Mouse (Mus musculus) heart, embryonic 10.5 days (tissue): ENCODE measurements around the gene 2410137M14Rik. TPM values are rescaled to one million over a fixed set of nuclear protein-coding genes. Genes with fewer than 3 reads are reported as not detected.

Source experiments
- DNase-seq: peaks from one replicate; pipeline ENCODE4 v3.0.0-alpha.2; 2017; ENCODE audit warnings: low spot score
- H3K27ac ChIP-seq: fragments of 300-500 bp; sonication (generic); 2 replicates; pipeline ENCODE4 v1.5.1; 2016; ENCODE audit warnings: mild to moderate bottlenecking
- H3K27me3 ChIP-seq: fragments of 300-500 bp; sonication (generic); 2 replicates; pipeline ENCODE4 v1.6.1; 2016; ENCODE audit warnings: mild to moderate bottlenecking; ENCODE audit not compliant: poor library complexity, insufficient read depth, severe bottlenecking
- H3K36me3 ChIP-seq: fragments of 300-500 bp; sonication (generic); 2 replicates; pipeline ENCODE4 v1.6.1; 2016; ENCODE audit warnings: mild to moderate bottlenecking, moderate library complexity
- H3K4me1 ChIP-seq: fragments of 300-500 bp; sonication (generic); 2 replicates; pipeline ENCODE4 v1.6.1; 2016; ENCODE audit warnings: mild to moderate bottlenecking
- H3K4me3 ChIP-seq: fragments of 300-500 bp; sonication (generic); 2 replicates; pipeline ENCODE4 v1.5.1; 2016; ENCODE audit warnings: mild to moderate bottlenecking, moderate library complexity
- H3K9me3 ChIP-seq: fragments of 300-500 bp; sonication (generic); 2 replicates; pipeline ENCODE4 v1.6.1; 2016; ENCODE audit warnings: mild to moderate bottlenecking, moderate library complexity
- WGBS: fragments of 180-500 bp; shearing (Covaris S2); methylation state at CpG from one replicate; pipeline ENCODE4 v1.1.7; 2016; 5-methylcytosine and 5-hydroxymethylcytosine counted together
- polyA plus RNA-seq: library from polyadenylated mRNA; unstranded; fragments of >200 nt; fragmentation: Nextera tagmentation; extraction: Ambion mirVana; gene quantifications from 2 replicates; pipeline ENCODE4 v1.2.1, GENCODE M21; 2016

The 2410137M14Rik gene
- polyA plus RNA-seq, 1 experiment from 2014 or later = 0.19 TPM

- H3K9me3 ChIP-seq = no peaks in the 10 kb centered on the region
- no peak overlapping the region for H3K4me3 ChIP-seq
- DNase-seq = no peak
- H3K4me1 ChIP-seq = peaks cover 13% of the 10 kb centered on the region; the same call in 1 of the 2 replicates
- H3K27ac ChIP-seq = no peak overlapping the region
- 0 out of 2 replicates have a peak, but pooled peaks cover 7% of the 10 kb centered on the region for H3K27me3 ChIP-seq
- H3K36me3 ChIP-seq = peaks cover 31% of the 10 kb centered on the region
- 85% methylated on average over 2 of the region's 2 CpGs for WGBS
These were observed 28.4 kb downstream of the 2410137M14Rik start for GRCm38 (mm10) chr17:36952631-36953030.

DNA sequence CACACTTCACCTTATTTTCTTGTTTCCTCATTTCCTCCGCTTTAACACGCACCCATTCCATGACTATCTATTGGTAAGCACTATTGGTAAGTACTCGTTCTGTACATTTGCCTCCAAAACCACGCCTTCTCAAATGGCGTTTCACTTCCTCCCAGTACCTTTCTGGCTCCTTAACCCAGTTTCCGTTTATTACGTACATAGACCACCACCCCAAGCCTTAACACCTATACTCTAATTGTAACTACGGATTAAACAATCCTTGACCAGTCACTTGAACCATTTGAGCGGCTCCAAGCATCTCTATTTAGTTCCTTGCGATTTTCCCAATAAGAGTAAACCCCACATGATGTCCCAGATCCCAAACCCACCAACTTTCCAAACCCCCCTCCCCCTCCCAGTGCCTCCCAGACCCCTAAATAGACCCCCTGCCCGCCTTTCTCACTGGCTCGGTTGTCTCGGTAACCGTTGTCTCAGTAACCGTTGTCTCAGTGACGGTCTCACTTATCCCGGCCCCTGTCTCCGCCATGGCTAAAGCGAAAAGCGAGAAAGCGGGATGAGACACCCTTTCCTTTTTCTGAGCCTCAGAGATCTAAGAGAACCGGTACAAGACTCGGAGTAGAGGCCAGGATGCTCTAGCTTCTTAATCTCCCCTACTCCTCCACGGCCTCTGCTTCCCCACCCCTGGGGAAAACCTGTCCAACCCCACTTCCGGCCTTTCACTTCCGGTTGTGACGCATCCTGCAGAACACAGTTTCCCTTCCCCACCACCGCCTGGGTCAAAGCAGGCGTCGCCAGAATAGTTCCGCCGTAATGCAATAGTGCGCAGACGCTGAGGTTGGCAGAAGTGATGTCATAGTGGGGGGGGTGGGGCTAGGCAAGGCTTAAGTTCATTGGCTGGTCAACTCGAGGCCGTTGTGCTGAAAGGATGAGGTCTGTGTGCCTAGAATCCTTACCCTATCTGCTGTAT lies 29.8 kb downstream of the 2410137M14Rik start, which contains the start of gene Ppp1r11:
TSS of gene Ppp1r11 (minus strand) at position 761 of the 967 bp plus-strand sequence.
- Histone ChIP-seq H3K36me3 (peaks cover 24% of the 10 kb centered on the region), H3K27me3 (peaks cover 19% of the 10 kb centered on the region), H3K27ac (peak within 1 kb of the TSS; percentile 89), H3K4me1 (peaks cover 19% of the 10 kb centered on the region), H3K9me3 (no peaks in the 10 kb centered on the region), H3K4me3 (peak within 1 kb of the TSS; percentile 82)
- 3% methylated on average over 36 of the region's 36 CpGs for WGBS
- DNase-seq = peak; percentile 99

DNA sequence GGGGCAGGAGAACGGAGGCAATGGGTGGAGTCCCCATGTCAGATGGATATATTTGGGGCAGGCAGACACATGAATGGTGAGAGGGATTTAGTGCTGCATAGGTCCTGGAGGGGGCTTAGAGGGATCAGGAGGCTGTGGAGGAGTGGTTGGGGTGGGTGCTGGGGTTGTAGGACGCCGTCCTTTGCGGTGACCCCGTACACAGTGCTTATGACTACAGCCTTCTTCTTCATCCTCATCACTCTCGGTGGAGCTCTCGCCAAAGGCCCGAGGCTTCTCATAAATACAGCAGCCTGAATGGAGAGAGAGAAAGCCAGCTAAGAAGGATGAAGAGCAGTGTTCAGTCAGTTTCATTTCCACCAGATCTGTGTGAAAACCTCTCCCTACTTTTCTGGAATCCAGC lies 31.8 kb downstream of the 2410137M14Rik start:
- DNase-seq = peak; percentile 63
- no peaks in the 10 kb centered on the region for H3K9me3 ChIP-seq
- H3K4me3 ChIP-seq = no peak overlapping the region
- peaks cover 17% of the 10 kb centered on the region for H3K36me3 ChIP-seq
- WGBS = 85% methylated on average over 8 of the region's 8 CpGs
- H3K4me1 ChIP-seq = peaks cover 19% of the 10 kb centered on the region
- no peak overlapping the region for H3K27ac ChIP-seq
- H3K27me3 ChIP-seq = peaks cover 39% of the 10 kb centered on the region

- DNase-seq = peak; percentile 30
- peaks cover 49% of the 10 kb centered on the region for H3K27me3 ChIP-seq
- peaks cover 14% of the 10 kb centered on the region for H3K36me3 ChIP-seq
- H3K27ac ChIP-seq = no peak overlapping the region
- 95% methylated on average over 1 of the region's 1 CpGs for WGBS
- no peak overlapping the region for H3K4me3 ChIP-seq
- H3K4me1 ChIP-seq = peaks cover 20% of the 10 kb centered on the region
- H3K9me3 ChIP-seq = no peaks in the 10 kb centered on the region
These were observed 32.8 kb downstream of the 2410137M14Rik start for GRCm38 (mm10) chr17:36948286-36948685.

- peaks cover 30% of the 10 kb centered on the region for H3K4me1 ChIP-seq
- WGBS = 1% methylated on average over 62 of the region's 62 CpGs
- peak overlapping the region; percentile 67 for H3K4me3 ChIP-seq
- no peaks in the 10 kb centered on the region for H3K9me3 ChIP-seq
- H3K27me3 ChIP-seq = peaks cover 60% of the 10 kb centered on the region
- peak; percentile 79 for DNase-seq
- H3K27ac ChIP-seq = peak overlapping the region; percentile 81
- H3K36me3 ChIP-seq = peaks cover 14% of the 10 kb centered on the region
These were observed 33.8 kb downstream of the 2410137M14Rik start for GRCm38 (mm10) chr17:36947051-36947819.

GRCm38 (mm10) chr17:36944121-36944775 lies 36.8 kb downstream of the 2410137M14Rik start:
- no peak overlapping the region for H3K4me3 ChIP-seq
- no peak overlapping the region for H3K27ac ChIP-seq
- 22% methylated on average over 9 of the region's 9 CpGs for whole genome bisulfite sequencing
- peaks cover 24% of the 10 kb centered on the region for H3K4me1 ChIP-seq
- no peaks in the 10 kb centered on the region for H3K9me3 ChIP-seq
- H3K36me3 ChIP-seq = peaks cover 10% of the 10 kb centered on the region
- DNase-seq = no peak
- H3K27me3 ChIP-seq = peaks cover 84% of the 10 kb centered on the region

GRCm38 (mm10) chr17:36943691-36944090 lies 37.3 kb downstream of the 2410137M14Rik start:
- H3K9me3 ChIP-seq = no peaks in the 10 kb centered on the region
- no peak for DNase-seq

DNA sequence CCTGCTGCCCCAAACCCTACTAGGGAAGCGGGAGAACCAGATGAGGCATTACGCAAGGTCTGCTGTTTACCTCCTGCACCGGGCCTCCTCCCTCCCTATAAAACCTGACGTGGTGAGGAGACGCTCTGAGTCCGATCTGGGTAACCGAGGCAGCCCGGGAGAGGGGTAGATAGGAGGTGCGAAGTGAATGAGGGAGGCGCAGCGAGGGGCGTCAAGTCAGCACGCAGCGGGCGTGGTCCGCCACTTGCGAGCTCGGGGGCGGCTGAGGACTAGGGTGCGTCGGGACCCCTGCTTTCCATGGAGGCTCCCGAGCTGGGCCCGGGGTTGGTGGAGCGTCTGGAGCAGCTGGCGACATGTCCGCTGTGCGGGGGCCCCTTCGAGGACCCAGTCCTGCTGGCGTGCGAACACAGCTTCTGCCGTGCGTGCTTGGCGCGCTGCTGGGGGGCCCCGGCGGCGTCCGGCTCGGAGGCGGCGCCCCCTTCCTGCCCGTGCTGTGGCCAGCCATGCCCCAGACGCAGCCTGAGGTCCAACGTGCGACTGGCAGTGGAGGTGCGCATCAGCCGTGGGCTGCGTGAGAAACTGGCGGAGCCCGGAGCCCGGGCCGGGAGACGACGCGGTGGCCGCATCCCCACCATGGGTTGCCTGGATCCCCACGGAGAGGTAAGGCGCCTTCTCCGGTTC lies 38.1 kb downstream of the 2410137M14Rik start, which contains the start of gene Rnf39:
TSS of gene Rnf39 (plus strand) at position 128 of the 681 bp plus-strand sequence.
- Histone ChIP-seq H3K36me3 (no peaks in the 10 kb centered on the region), H3K27me3 (peaks cover 85% of the 10 kb centered on the region), H3K4me3 (peak within 1 kb of the TSS; percentile 59), H3K9me3 (no peaks in the 10 kb centered on the region), H3K4me1 (peaks cover 21% of the 10 kb centered on the region), H3K27ac (0 out of 2 replicates have a peak within 1 kb of the TSS, but pooled peaks have one; percentile 16)
- DNase-seq = no peak
- 3% methylated on average over 59 of the region's 59 CpGs for WGBS

More at GRCm38 (mm10) chr17:36943691-36944090, 37.3 kb downstream of the 2410137M14Rik start:
- Histone ChIP-seq H3K4me3 (0 out of 2 replicates have a peak overlapping the region, but pooled peaks have one; percentile 59), H3K27ac (no peak overlapping the region), H3K36me3 (peaks cover 5% of the 10 kb centered on the region), H3K4me1 (peaks cover 24% of the 10 kb centered on the region), H3K27me3 (peaks cover 89% of the 10 kb centered on the region)
- WGBS = 19% methylated on average over 5 of the region's 5 CpGs

DNA sequence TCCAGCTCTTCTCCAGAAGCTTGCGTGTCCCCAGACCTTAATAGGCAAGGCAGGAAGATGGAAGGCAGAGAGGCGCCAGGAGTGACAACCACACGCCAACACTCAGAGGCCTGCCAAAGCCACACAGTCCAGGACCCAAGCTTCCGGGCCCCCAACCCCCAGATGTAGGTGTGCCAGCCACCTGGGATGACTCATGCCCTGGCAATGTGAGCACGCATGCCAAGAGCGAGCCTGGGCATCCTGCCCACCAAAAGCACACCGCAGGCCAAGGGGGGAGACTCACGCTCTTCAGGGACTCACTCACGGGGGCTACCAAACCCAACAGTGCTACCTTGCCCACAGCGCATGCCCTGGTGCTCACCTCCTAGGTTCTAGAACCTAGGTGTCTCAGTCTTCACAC lies 38.6 kb downstream of the 2410137M14Rik start:
- H3K27ac ChIP-seq = no peak overlapping the region
- H3K4me1 ChIP-seq = peaks cover 19% of the 10 kb centered on the region
- H3K9me3 ChIP-seq = no peaks in the 10 kb centered on the region
- H3K36me3 ChIP-seq = no peaks in the 10 kb centered on the region
- H3K4me3 ChIP-seq = peak overlapping the region; percentile 59
- WGBS = 56% methylated on average over 10 of the region's 10 CpGs
- peak; percentile 74 for DNase-seq
- H3K27me3 ChIP-seq = peaks cover 81% of the 10 kb centered on the region

GRCm38 (mm10) chr17:36938056-36938455 lies 43.0 kb downstream of the 2410137M14Rik start:
- 68% methylated on average over 2 of the region's 2 CpGs for WGBS
- H3K27me3 ChIP-seq = peaks cover 41% of the 10 kb centered on the region
- H3K4me3 ChIP-seq = no peak overlapping the region
- H3K36me3 ChIP-seq = no peaks in the 10 kb centered on the region
- no peaks in the 10 kb centered on the region for H3K9me3 ChIP-seq
- H3K27ac ChIP-seq = no peak overlapping the region
- no peak for DNase-seq
- peaks cover 8% of the 10 kb centered on the region for H3K4me1 ChIP-seq

DNA sequence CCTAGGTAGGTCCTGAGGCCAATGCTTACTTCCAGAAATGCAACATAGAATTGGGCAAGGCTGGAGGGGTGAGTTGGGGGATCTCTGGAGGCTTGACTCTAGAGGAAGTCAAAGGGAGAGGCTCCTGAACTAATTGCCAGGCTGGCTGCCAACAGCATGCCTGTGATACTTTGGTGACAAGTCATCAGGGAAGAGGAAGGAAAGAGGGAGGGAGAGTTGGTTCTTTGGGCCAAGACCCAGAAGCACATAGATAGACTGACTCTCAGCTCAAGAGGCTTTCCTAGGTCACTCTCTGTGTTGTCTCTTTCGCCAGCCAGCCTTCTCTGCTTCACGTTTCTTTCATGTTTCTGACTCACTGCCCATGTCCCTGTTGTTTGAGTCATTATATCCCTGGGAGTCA lies 49.2 kb downstream of the 2410137M14Rik start:
- DNase-seq = no peak
- Histone ChIP-seq H3K27ac (no peak overlapping the region), H3K4me3 (no peak overlapping the region), H3K9me3 (no peaks in the 10 kb centered on the region), H3K4me1 (no peaks in the 10 kb centered on the region), H3K27me3 (peaks cover 8% of the 10 kb centered on the region; the same call in 1 of the 2 replicates), H3K36me3 (no peaks in the 10 kb centered on the region)
- WGBS = 53% methylated on average over 2 of the region's 2 CpGs

- WGBS = 80% methylated on average over 4 of the region's 4 CpGs
- no peak overlapping the region for H3K4me3 ChIP-seq
- DNase-seq = peak; percentile 6
- H3K36me3 ChIP-seq = no peaks in the 10 kb centered on the region
- H3K27me3 ChIP-seq = peaks cover 8% of the 10 kb centered on the region; the same call in 1 of the 2 replicates
- H3K27ac ChIP-seq = no peak overlapping the region
- H3K4me1 ChIP-seq = no peaks in the 10 kb centered on the region
- no peaks in the 10 kb centered on the region for H3K9me3 ChIP-seq
These were observed 49.9 kb downstream of the 2410137M14Rik start for GRCm38 (mm10) chr17:36931130-36931529.
